Mouse (Mus musculus) liver, embryonic 14.5 days (tissue): ENCODE measurements at regions not wholly inside any gene's neighbourhood (a gene's known extent, or its start where the extent isn't known, plus 50 kb on each side); places are given as distances from the start of the nearest gene placed in this dataset.
"Not testable (repeated sequence)": the region's sequence is repeated elsewhere in the genome, so short reads cannot be mapped to it uniquely, and the experiment has no call there.

Experiments
- ATAC-seq: fragments of 200-750 bp; cut with Nextera tagmentation; 2 replicates; pipeline ENCODE4 v1.8.0; 2017; ENCODE audit warnings: moderate number of reproducible peaks, mild to moderate bottlenecking, moderate library complexity; ENCODE audit not compliant: insufficient read depth
- DNase-seq, 3 experiments: peaks; one replicate each; pipeline ENCODE4 v3.0.0-alpha.2; 2012 to 2013; ENCODE audit warnings: low read depth in 3 of 3, low spot score in 3 of 3
- H3K27ac ChIP-seq: fragments of 300-500 bp; sonication (generic); 2 replicates; pipeline ENCODE4 v1.5.1; 2014; ENCODE audit warnings: moderate library complexity, mild to moderate bottlenecking, control low read depth, inconsistent platforms
- H3K27me3 ChIP-seq: fragments of 300-500 bp; sonication (generic); 2 replicates; pipeline ENCODE4 v1.6.1; 2014; ENCODE audit warnings: mild to moderate bottlenecking, low read length, moderate library complexity; ENCODE audit not compliant: control insufficient read depth, insufficient read depth
- H3K36me3 ChIP-seq: fragments of 300-500 bp; sonication (generic); replicated peaks from 2 replicates; pipeline ENCODE4 v1.6.1; 2014; ENCODE audit warnings: low read depth; ENCODE audit not compliant: control insufficient read depth, insufficient read depth
- H3K4me1 ChIP-seq, 2 experiments: fragments of 200-500 bp in 1 of 2; fragments of 300-500 bp in 1 of 2; sonication (generic) in 1 of 2; replicated peaks; 2 replicates each; pipeline ENCODE4 v1.6.1; 2012 to 2014; ENCODE audit warnings: antibody characterized with exemption in 1 of 2, inconsistent platforms in 1 of 2, low read length in 1 of 2; ENCODE audit not compliant: control insufficient read depth in 2 of 2, insufficient read depth in 2 of 2
- H3K4me2 ChIP-seq: fragments of 300-500 bp; sonication (generic); 2 replicates; pipeline ENCODE4 v1.6.1; 2014; ENCODE audit warnings: low read depth, mild to moderate bottlenecking, control low read depth, moderate library complexity
- H3K4me3 ChIP-seq, 2 experiments: fragments of 200-500 bp in 1 of 2; fragments of 300-500 bp in 1 of 2; sonication (generic) in 1 of 2; 2 replicates each; pipeline ENCODE4 v1.5.1; 2012 to 2014; ENCODE audit warnings: low read depth in 2 of 2, low read length in 2 of 2, mild to moderate bottlenecking in 2 of 2, control low read depth in 1 of 2, inconsistent platforms in 1 of 2, moderate library complexity in 1 of 2; ENCODE audit not compliant: insufficient read depth in 1 of 2
- H3K9ac ChIP-seq: fragments of 300-500 bp; sonication (generic); replicated peaks from 2 replicates; pipeline ENCODE4 v1.6.1; 2014; ENCODE audit warnings: mild to moderate bottlenecking, control low read depth, moderate library complexity
- H3K9me3 ChIP-seq: fragments of 300-500 bp; sonication (generic); 2 replicates; pipeline ENCODE4 v1.6.1; 2016; ENCODE audit warnings: low read length, mixed read lengths; ENCODE audit not compliant: control insufficient read depth
- CTCF ChIP-seq: IDR thresholded peaks from 2 replicates; pipeline ENCODE4 v1.5.1; 2016; ENCODE audit warnings: antibody characterized with exemption, low read depth, control low read depth
- EP300 ChIP-seq: IDR thresholded peaks from 2 replicates; pipeline ENCODE4 v1.6.1; 2016; ENCODE audit warnings: antibody characterized with exemption, low read depth
- WGBS: fragments of 180-500 bp; shearing (Covaris S2); extraction: QIAGEN DNeasy Blood & Tissue Kit; methylation state at CpG from one replicate; pipeline ENCODE4 v1.1.7; 2014; ENCODE audit not compliant: insufficient replicate concordance; 5-methylcytosine and 5-hydroxymethylcytosine counted together

DNA sequence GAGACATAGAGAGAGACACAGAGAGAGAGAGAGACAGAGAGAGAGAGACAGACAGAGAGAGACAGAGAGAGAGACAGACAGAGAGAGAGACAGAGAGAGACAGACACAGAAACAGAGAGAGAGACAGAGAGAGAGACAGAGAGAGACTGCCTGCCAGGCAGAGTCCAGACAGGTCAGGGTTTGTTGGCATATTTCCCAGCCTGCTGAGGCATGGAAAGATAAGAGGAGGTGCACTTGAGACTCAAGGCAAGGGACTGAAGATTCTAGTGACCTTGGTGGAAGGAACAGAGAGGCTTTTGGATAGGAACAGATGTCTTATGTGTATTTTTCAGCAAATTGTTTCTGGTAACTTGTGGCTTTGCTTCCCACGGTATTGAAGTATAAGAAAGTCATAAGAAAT lies 186.5 kb downstream of the Osr1 start:
- ATAC-seq = no peak
- H3K4me3 ChIP-seq = no peak overlapping the region
- H3K4me2 ChIP-seq = no peak overlapping the region
- DNase-seq = no peak
- H3K27me3 ChIP-seq = no peaks in the 10 kb centered on the region
- no peak overlapping the region for H3K9ac ChIP-seq
- TF ChIP-seq EP300 = no peak
- no peak for TF ChIP-seq CTCF
- no peaks in the 10 kb centered on the region for H3K4me1 ChIP-seq
- no peaks in the 10 kb centered on the region for H3K36me3 ChIP-seq
- H3K27ac ChIP-seq = no peak overlapping the region
- H3K9me3 ChIP-seq = no peaks in the 10 kb centered on the region
- 44% methylated on average over 1 of the region's 1 CpGs for WGBS

DNA sequence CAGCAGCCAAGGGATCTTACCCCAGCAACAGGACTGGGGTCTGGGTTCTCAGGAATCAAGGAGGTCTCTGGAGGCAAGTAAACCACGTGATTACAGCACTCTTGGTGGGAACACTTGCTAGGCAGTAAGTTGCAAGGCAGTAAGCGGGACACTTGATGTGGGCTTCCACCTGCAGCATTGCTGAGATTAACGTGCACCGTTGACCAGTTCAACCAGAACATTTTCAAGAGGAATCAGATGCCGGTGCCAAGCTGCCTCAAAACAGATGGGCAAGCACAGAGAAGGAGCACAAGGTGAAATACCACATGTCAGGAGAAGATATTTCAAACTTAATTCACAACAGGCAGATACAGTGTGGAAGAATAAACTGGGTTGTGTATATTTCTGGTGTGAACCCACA lies 190.9 kb downstream of the Osr1 start:
- 47% methylated on average over 5 of the region's 5 CpGs for WGBS
- ATAC-seq = no peak

DNA sequence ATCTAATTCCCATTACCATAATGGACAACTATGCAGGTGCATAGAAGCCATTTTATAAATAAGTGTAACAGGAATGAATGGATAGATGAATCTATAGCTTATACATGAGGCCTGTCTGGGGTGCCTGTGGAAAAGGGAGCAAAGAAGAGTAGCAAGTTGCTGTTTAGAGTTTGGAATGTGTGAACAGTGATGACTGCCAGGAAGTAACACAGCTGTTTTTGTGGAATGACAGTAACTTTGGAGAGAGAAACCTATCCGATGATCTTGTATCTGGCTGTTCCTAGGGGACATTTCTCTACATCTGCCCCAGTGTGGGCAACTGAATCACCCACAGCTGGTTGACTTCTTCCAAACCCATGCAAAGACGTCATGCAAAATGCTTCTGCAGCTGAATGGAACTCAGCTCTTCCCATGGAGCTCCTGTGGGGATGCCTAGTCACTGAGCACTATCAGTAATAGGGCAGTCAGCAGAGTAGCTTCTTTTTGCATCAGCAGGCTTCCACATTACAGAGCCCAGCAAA lies 192.4 kb downstream of the Osr1 start:
- not testable (repeated sequence) for H3K9ac ChIP-seq, H3K4me1 ChIP-seq, H3K36me3 ChIP-seq, ATAC-seq, H3K9me3 ChIP-seq, H3K4me3 ChIP-seq, H3K27ac ChIP-seq, H3K4me2 ChIP-seq, DNase-seq, H3K27me3 ChIP-seq
- 44% methylated on average over 2 of the region's 2 CpGs for WGBS

More for the DNA sequence above, 190.9 kb downstream of the Osr1 start:
- Histone ChIP-seq H3K4me1 (no peaks in the 10 kb centered on the region), H3K27ac (no peak overlapping the region), H3K36me3 (no peaks in the 10 kb centered on the region), H3K27me3 (no peaks in the 10 kb centered on the region), H3K4me3 (no peak overlapping the region), H3K9ac (no peak overlapping the region), H3K9me3 (no peaks in the 10 kb centered on the region), H3K4me2 (no peak overlapping the region)
- no peak for DNase-seq
- TF ChIP-seq CTCF = no peak
- TF ChIP-seq EP300 = no peak

DNA sequence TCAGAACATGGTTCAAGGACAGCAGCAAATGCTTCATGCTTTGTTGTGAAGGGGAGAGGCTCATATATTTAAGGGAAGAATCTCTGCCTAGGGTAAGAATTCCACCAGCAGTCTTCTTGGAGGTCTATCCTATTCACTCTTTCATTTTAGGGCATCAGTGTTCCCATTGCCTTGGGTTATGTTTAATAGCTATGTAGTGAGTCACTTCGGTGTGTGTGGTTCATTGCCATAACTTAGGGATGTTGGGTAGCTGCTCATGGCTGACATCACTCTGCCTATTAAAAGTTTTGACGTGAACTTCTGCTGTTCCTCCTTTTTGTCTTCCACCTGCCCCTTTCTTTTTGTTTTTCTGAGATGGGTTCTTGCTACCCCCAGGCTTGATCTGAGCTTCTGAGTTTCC lies 192.9 kb downstream of the Osr1 start:
- no peak for ATAC-seq
- Histone ChIP-seq H3K4me2 (no peak overlapping the region), H3K4me3 (no peak overlapping the region), H3K9ac (no peak overlapping the region), H3K27ac (no peak overlapping the region), H3K36me3 (no peaks in the 10 kb centered on the region), H3K4me1 (no peaks in the 10 kb centered on the region), H3K27me3 (no peaks in the 10 kb centered on the region), H3K9me3 (no peaks in the 10 kb centered on the region)
- 62% methylated on average over 2 of the region's 2 CpGs for WGBS
- no peak for TF ChIP-seq EP300
- no peak for TF ChIP-seq CTCF
- DNase-seq = no peak

DNA sequence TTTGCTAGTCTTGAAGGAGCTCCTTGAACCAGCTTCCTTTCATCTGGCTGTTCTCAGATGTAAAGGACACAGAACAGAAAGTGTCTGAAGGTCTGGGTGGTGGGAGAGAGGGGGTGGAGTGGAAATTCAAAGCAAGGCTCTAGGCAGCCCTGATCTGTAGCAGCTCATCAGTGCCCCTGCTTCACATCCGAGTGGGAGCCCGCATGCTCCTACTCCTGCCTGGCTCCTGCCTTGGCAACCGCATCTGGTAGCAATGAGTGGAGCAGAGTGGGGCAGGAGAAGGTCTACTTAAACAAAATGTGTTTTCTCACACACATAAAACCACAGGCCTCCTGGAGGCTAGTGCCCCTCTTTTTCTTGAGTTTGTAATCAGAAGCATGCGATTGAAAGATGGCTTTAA lies 201.0 kb downstream of the Osr1 start:
- TF ChIP-seq EP300 (no peak), CTCF (no peak)
- no peaks in the 10 kb centered on the region for H3K36me3 ChIP-seq
- ATAC-seq (no peak), DNase-seq (no peak)
- no peaks in the 10 kb centered on the region for H3K9me3 ChIP-seq
- no peak overlapping the region for H3K27ac ChIP-seq
- H3K4me2 ChIP-seq = no peak overlapping the region
- no peak overlapping the region for H3K9ac ChIP-seq
- 56% methylated on average over 4 of the region's 4 CpGs for WGBS
- H3K4me1 ChIP-seq = no peaks in the 10 kb centered on the region
- no peaks in the 10 kb centered on the region for H3K27me3 ChIP-seq
- H3K4me3 ChIP-seq = no peak overlapping the region
